8 mouse cellular contexts compared by ENCODE assay signal in the genomic region with DNA sequence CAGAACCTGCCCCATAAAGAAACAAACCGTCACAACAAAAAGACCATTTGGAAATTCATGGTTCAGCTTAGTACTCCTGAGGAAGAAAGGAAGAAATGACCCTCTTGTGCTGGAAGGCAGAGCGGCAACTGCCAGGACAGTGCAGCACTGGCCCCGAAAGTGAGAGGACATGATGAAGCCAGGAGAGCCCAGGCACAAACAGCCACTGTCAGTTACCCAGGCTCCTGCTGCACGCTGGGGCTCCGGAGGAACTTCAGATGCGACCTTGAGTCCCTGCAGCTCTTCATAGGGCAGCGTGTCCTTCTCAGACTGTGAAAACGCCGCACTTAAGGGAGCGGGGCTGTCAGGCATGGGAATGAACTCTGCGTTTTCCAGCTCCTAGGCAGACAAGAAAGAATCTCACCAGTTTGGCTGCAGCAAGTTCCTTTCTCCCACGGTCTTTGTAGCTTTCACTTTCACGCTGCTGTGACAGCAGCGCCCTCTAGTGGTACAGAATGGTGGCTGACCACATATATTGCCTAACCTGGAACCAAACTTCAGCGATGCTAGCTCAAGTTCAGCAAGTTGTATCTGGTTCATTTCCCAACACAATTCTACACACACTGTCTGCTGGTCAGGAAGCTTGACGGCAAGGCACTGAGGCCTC. TPM values are rescaled to one million over a fixed set of nuclear protein-coding genes. Genes with fewer than 3 reads are reported as not detected.
DNase-seq lines count a peak whose midpoint lies in the region; ATAC-seq and TF ChIP-seq lines count a peak whose summit lies in the region.

No protein-coding gene starts in this region.

- H3K4me2 ChIP-seq in intestine, postnatal 0 days (replicated peaks; ENCODE audit: low read depth) = peak overlapping the region; percentile 35

- peak; percentile 55 for ATAC-seq in intestine, postnatal 0 days

- 44% methylated on average over 16 of the region's 16 CpGs for WGBS in intestine, postnatal 0 days
- WGBS in midbrain, embryonic 10.5 days = 56% methylated on average over 16 of the region's 16 CpGs

- H3K27ac ChIP-seq in intestine, postnatal 0 days (ENCODE audit: low read depth, low read length) = no peak overlapping the region
- no peak overlapping the region for H3K27ac ChIP-seq in midbrain, embryonic 10.5 days (replicated peaks)

- peak; percentile 100 for TF ChIP-seq CTCF in intestine, postnatal 0 days (IDR thresholded peaks at IDR 0.05; ENCODE audit: low read depth)

- no peaks in the 10 kb centered on the region for H3K4me1 ChIP-seq in intestine, postnatal 0 days (replicated peaks; ENCODE audit: control insufficient read depth, insufficient read depth, low read length)
- no peaks in the 10 kb centered on the region for H3K4me1 ChIP-seq in midbrain, embryonic 10.5 days

- H3K9me3 ChIP-seq in intestine, postnatal 0 days (ENCODE audit: control insufficient read depth) = no peaks in the 10 kb centered on the region
- H3K9me3 ChIP-seq in midbrain, embryonic 10.5 days (replicated peaks) = no peaks in the 10 kb centered on the region

- H3K36me3 ChIP-seq in intestine, postnatal 0 days (ENCODE audit: control insufficient read depth, insufficient read depth) = peaks cover 90% of the 10 kb centered on the region
- peaks cover 100% of the 10 kb centered on the region for H3K36me3 ChIP-seq in midbrain, embryonic 10.5 days

- no peak overlapping the region for H3K4me3 ChIP-seq in intestine, postnatal 0 days (ENCODE audit: low read depth, low read length)
- H3K4me3 ChIP-seq in midbrain, embryonic 10.5 days = no peak overlapping the region

- no peaks in the 10 kb centered on the region for H3K27me3 ChIP-seq in intestine, postnatal 0 days (replicated peaks; ENCODE audit: control insufficient read depth, insufficient read depth, low read length)
- H3K27me3 ChIP-seq in midbrain, embryonic 10.5 days (ENCODE audit: low read depth, poor library complexity, severe bottlenecking) = no peaks in the 10 kb centered on the region

- intact Hi-C loops in gastrocnemius, postnatal 36 days (cut with DNase I) = loop anchor here (1.0 to 5.0 kb wide), 3 partner anchors 137 to 213 kb away; no protein-coding TSS in a partner anchor
- intact Hi-C loops in left cerebral cortex, postnatal 36 days (cut with DNase I) = loop anchor here (2.0 kb wide), 2 partner anchors 135 to 163 kb away; no protein-coding TSS in a partner anchor

- no peak overlapping the region for H3K9ac ChIP-seq in intestine, postnatal 0 days (ENCODE audit: low read depth, low read length)

- peak; percentile 85 for DNase-seq in adrenal gland, adult 2 months
- peak; percentile 91 for DNase-seq in embryo, embryonic 10 days (ENCODE audit: low spot score)
- peak; percentile 75 to 82 for DNase-seq in gastrocnemius, postnatal 36 days
- peak; percentile 80 to 84 for DNase-seq in left cerebral cortex, postnatal 36 days (ENCODE audit: low spot score in 2 of 2)
- DNase-seq in midbrain, embryonic 10.5 days (ENCODE audit: low spot score) = peak; percentile 81
- DNase-seq in right cerebral cortex, postnatal 4 days = peak; percentile 88
- DNase-seq in yolk sac, embryonic 10.5 days (ENCODE audit: low spot score) = peak; percentile 76

RNA-seq across cellular contexts. Expression of gene Zc2hc1c, which starts 17.0 kb away (rescaled TPM):
- total RNA-seq in adrenal gland, adult 2 months (2021) = 1 to 10 TPM; 1.2 to 2.5 TPM
- polyA plus RNA-seq in adrenal gland, adult 2 months (2012; rRNA removed) = 0.29 and 0.57 TPM in 2 replicates
- 1 to 10 TPM in 1 of 2 experiments, under 1 TPM in 1; 0.72 to 1.0 TPM for total RNA-seq in gastrocnemius, postnatal 36 days (2021)
- 0.86 and 0.96 TPM in 2 replicates for polyA plus RNA-seq in intestine, postnatal 0 days (2015; fragmentation: Nextera tagmentation; extraction: Ambion mirVana)
- 1 to 10 TPM; 2.3 to 2.5 TPM for total RNA-seq in left cerebral cortex, postnatal 36 days (2021)
- 1.2 and 1.5 TPM in 2 replicates for polyA plus RNA-seq in midbrain, embryonic 10.5 days (2016; fragmentation: Nextera tagmentation; extraction: Ambion mirVana)

RNA-seq across cellular contexts. Expression of gene Acyp1, which starts 17.1 kb away (rescaled TPM):
- 10 to 100 TPM; 32.2 to 33.3 TPM for total RNA-seq in adrenal gland, adult 2 months (2021)
- polyA plus RNA-seq in adrenal gland, adult 2 months (2012; rRNA removed) = 3.9 and 6.0 TPM in 2 replicates
- 10 to 100 TPM; 38.0 to 38.6 TPM for total RNA-seq in gastrocnemius, postnatal 36 days (2021)
- 50.3 and 51.9 TPM in 2 replicates for polyA plus RNA-seq in intestine, postnatal 0 days (2015; fragmentation: Nextera tagmentation; extraction: Ambion mirVana)
- total RNA-seq in left cerebral cortex, postnatal 36 days (2021) = 10 to 100 TPM; 31.1 to 39.0 TPM
- 60.3 and 61.4 TPM in 2 replicates for polyA plus RNA-seq in midbrain, embryonic 10.5 days (2016; fragmentation: Nextera tagmentation; extraction: Ambion mirVana)

RNA-seq across cellular contexts. Expression of gene Nek9, which starts 33.8 kb away (rescaled TPM):
- total RNA-seq in adrenal gland, adult 2 months (2021) = 10 to 100 TPM; 71.0 to 95.8 TPM
- 25.3 and 26.6 TPM in 2 replicates for polyA plus RNA-seq in adrenal gland, adult 2 months (2012; rRNA removed)
- 100 to 1,000 TPM in 1 of 2 experiments, 10 to 100 TPM in 1; 86.2 to 105 TPM for total RNA-seq in gastrocnemius, postnatal 36 days (2021)
- polyA plus RNA-seq in intestine, postnatal 0 days (2015; fragmentation: Nextera tagmentation; extraction: Ambion mirVana) = 10.2 and 10.3 TPM in 2 replicates
- total RNA-seq in left cerebral cortex, postnatal 36 days (2021) = 10 to 100 TPM; 31.0 to 33.7 TPM
- 20.6 and 21.5 TPM in 2 replicates for polyA plus RNA-seq in midbrain, embryonic 10.5 days (2016; fragmentation: Nextera tagmentation; extraction: Ambion mirVana)

RNA-seq across cellular contexts. Expression of gene Mlh3, which starts 35.0 kb away (rescaled TPM):
- total RNA-seq in adrenal gland, adult 2 months (2021) = 10 to 100 TPM in 1 of 2 experiments, 1 to 10 TPM in 1; 7.8 to 15.9 TPM
- 2.0 and 2.2 TPM in 2 replicates for polyA plus RNA-seq in adrenal gland, adult 2 months (2012; rRNA removed)
- total RNA-seq in gastrocnemius, postnatal 36 days (2021) = 1 to 10 TPM; 6.5 to 7.0 TPM
- 2.5 and 3.0 TPM in 2 replicates for polyA plus RNA-seq in intestine, postnatal 0 days (2015; fragmentation: Nextera tagmentation; extraction: Ambion mirVana)
- 10 to 100 TPM; 15.5 to 17.5 TPM for total RNA-seq in left cerebral cortex, postnatal 36 days (2021)
- polyA plus RNA-seq in midbrain, embryonic 10.5 days (2016; fragmentation: Nextera tagmentation; extraction: Ambion mirVana) = 8.2 and 8.8 TPM in 2 replicates
